Mouse (Mus musculus) right cerebral cortex, adult 2 months (tissue): ENCODE measurements at regions not wholly inside any gene's neighbourhood (a gene's known extent, or its start where the extent isn't known, plus 50 kb on each side); places are given as distances from the start of the nearest gene placed in this dataset.

Source experiments
- DNase-seq, 2 experiments: peaks; one replicate each; pipeline ENCODE4 v3.0.0; 2021 to 2022; ENCODE audit warnings: low spot score in 2 of 2

- no peak for DNase-seq
These were observed 477.8 kb downstream of the Efnb2 start for GRCm38 (mm10) chr8:8183233-8183622.

- DNase-seq = no peak
These were observed 478.3 kb downstream of the Efnb2 start for GRCm38 (mm10) chr8:8182616-8183232.

GRCm38 (mm10) chr8:8182108-8182507 is 478.9 kb downstream of the Efnb2 start:
- DNase-seq = no peak

- DNase-seq = no peak
These were observed 486.8 kb downstream of the Efnb2 start for GRCm38 (mm10) chr8:8174286-8174685.

GRCm38 (mm10) chr8:8168674-8169073 is 492.4 kb downstream of the Efnb2 start:
- no peak for DNase-seq

- DNase-seq = no peak
These were observed 492.8 kb downstream of the Efnb2 start for GRCm38 (mm10) chr8:8168250-8168649.

- no peak for DNase-seq
These were observed 513.5 kb downstream of the Efnb2 start for GRCm38 (mm10) chr8:8147527-8147926.

GRCm38 (mm10) chr8:8142933-8143495 is 518.0 kb downstream of the Efnb2 start:
- peak; percentile 14 to 31 for DNase-seq

GRCm38 (mm10) chr8:8142461-8142860 is 518.6 kb downstream of the Efnb2 start:
- DNase-seq = no peak

GRCm38 (mm10) chr8:8139720-8140119 is 521.3 kb downstream of the Efnb2 start:
- no peak for DNase-seq

GRCm38 (mm10) chr8:8133001-8133785 is 527.8 kb downstream of the Efnb2 start:
- DNase-seq = peak; percentile 43 to 50

GRCm38 (mm10) chr8:8131961-8132376 is 529.1 kb downstream of the Efnb2 start:
- DNase-seq = no peak

GRCm38 (mm10) chr8:8130806-8131205 is 530.2 kb downstream of the Efnb2 start:
- no peak for DNase-seq

GRCm38 (mm10) chr8:8115595-8116429 is 545.2 kb downstream of the Efnb2 start:
- no peak for DNase-seq

- no peak for DNase-seq
These were observed 546.4 kb downstream of the Efnb2 start for GRCm38 (mm10) chr8:8114604-8115003.

GRCm38 (mm10) chr8:8109785-8110350 is 551.2 kb downstream of the Efnb2 start:
- DNase-seq = no peak

GRCm38 (mm10) chr8:8103492-8103891 is 557.5 kb downstream of the Efnb2 start:
- no peak for DNase-seq

- no peak for DNase-seq
These were observed 558.9 kb downstream of the Efnb2 start for GRCm38 (mm10) chr8:8102010-8102727.

- no peak for DNase-seq
These were observed 568.5 kb downstream of the Efnb2 start for GRCm38 (mm10) chr8:8092551-8092950.

- peak; percentile 15 to 17 for DNase-seq
These were observed 576.4 kb downstream of the Efnb2 start for GRCm38 (mm10) chr8:8084652-8085051.

- no peak for DNase-seq
These were observed 597.0 kb downstream of the Efnb2 start for GRCm38 (mm10) chr8:8064074-8064473.
